Mouse (Mus musculus) megakaryocyte, embryonic 14.5 days (primary cell): ENCODE results near the gene Fuca2.

Experiments used
- FLI1 ChIP-seq: IDR thresholded peaks from 2 replicates; pipeline ENCODE4 v1.6.1; 2012; ENCODE audit warnings: low read length, inconsistent platforms, mixed read lengths
- GATA1 ChIP-seq: IDR thresholded peaks from 3 replicates; pipeline ENCODE4 v1.6.1; 2012; ENCODE audit warnings: mixed read lengths, low read length, inconsistent platforms, borderline replicate concordance

DNA sequence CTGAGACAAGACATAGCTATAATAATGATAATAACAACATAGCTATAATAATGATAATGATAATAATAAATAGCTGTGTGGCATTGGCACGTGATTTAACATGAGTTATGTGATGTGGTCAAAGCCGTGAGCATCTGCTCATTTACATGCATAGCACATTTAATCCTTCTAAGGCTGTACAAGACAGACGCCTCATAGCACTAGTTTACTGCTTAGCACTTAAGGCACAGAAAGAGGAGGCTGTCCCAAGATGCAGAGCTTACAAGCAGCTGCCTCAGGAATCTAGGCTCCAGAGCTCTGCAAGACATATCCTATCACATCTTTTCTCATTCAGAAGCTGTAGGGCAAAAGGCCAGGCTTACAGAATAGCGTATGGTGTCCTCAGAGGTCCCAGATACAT is 13.4 kb upstream of the Fuca2 start:
- no peak for TF ChIP-seq GATA1
- no peak for TF ChIP-seq FLI1
